Mouse (Mus musculus) bone marrow, adult 2 months (tissue): ENCODE data around the gene Erg.

Experiments
- CTCF ChIP-seq: fragments of 200-500 bp; IDR thresholded peaks from 2 replicates; pipeline ENCODE4 v1.5.1; 2011; ENCODE audit warnings: low read length, control low read depth; ENCODE audit not compliant: control insufficient read depth, insufficient read depth
- POLR2A ChIP-seq: fragments of 200-500 bp; IDR thresholded peaks from 2 replicates; pipeline ENCODE4 v1.6.1; 2011; ENCODE audit warnings: low read depth, mild to moderate bottlenecking, control low read depth, low read length, borderline replicate concordance; ENCODE audit not compliant: control insufficient read depth

- TF ChIP-seq POLR2A (no peak), CTCF (no peak)
Observed at GRCm38 (mm10) chr16:95586726-95587125, 333 bp upstream of the Erg start.
